Mouse (Mus musculus) MEL-GATA-1-ER (cell line): Measurements from ENCODE around the gene Ccdc12.

Source experiments
- DNase-seq: peaks from one replicate; pipeline ENCODE4 v3.0.0-alpha.2; 2012; ENCODE audit warnings: low read depth; ENCODE audit errors: extremely low read depth

Gene Ccdc12

DNA sequence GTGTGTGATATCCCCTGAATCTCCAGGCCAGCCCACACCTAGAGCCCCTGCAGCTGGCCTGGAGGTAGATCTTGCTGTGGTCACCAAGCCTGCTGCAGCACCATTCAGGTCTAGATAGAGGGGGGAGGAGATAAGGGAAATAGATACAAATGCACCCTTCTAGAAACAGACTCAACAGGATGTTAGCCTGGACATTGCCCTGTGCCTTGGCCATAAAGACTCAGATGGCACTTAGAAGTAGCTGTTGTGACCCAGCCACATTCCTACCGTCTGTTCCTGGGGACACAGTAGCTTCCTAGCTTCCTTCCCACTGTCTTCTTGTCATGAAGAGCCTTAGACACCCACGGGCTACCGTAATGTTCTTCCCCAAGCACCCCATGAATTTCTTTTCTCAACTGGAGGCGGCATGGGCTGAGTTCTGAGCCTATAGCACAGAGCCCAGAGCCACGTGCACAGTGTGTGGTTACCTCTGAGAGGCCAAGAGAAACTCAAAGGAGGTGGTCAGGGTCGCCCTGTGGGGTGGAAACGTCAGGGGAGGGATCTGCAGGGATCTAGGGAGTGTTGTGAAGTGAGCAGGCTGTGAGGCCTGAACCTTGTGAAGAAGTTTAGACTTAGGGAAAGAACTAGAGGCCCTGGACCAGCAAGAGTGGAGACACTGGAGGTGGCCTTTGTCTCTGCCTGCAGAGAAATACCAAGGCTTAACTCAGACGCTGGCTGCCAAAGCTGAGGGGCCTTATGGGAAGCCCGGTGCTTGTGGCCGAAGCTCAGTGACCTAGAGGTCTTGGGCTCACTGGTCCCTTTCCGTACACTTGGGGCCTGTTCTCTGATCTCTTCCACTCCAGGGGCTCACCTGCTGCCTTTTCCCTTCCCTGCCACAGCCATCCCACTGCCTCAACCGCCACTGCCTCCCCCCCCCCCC is 45.1 kb downstream of the Ccdc12 start:
- no peak for DNase-seq

DNA sequence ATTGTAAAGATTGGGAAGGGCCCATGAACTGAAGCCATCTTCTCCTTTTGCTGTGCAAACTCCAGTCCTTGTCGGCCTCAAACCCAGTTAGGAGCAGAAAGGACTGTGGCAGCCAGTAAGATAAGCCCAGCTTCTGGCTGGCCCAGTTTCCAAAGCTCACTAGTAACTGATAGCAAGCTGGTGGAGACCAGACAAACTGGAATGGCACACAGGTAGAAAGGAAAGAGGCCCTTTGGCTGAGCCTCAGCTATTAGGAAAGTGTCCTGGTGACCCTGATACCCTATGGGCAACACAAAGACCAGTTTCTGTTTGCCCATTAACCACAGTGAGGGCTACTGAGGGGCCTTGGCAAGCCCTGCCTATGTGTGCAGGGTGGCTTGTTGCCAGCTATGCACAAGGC is 46.5 kb downstream of the Ccdc12 start:
- DNase-seq = no peak

DNA sequence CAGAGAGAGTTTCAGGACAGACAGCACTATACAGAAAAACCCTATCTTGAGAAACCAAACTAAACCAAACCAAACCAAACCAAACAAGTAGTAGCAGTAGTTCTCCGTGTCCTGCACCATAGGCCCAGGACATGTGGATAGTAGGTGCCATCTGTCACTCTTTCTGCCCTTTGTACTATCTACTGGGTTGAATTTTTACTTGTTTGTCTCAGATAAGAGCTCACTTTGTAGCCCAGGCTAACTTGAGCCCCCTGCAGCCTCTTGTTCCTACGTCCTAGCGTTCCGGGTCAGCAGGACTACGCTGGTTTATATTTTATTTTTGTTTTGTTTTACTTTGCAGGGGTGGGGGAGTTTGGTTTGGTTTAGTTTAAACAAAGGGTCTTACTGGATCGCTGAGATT is 47.6 kb downstream of the Ccdc12 start:
- no peak for DNase-seq

DNA sequence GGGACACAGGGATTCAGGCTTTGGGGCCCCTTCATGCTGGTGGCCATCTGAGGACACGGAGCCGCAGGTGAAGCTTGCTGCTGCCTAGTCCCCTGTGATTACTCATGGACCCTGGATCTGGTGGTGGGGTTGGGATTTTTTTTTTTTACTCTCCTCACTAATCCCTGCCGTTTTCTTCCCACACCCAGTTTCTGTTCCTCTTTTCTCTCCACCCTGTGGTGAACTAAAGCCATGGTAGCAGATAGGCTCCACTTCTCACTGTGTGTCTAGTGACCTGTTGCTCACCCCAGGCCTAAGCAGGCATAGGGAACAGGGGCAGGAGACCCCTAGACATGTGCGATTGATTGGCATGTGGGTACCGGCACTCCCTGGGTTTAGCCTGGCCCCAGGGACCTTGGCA is 50.5 kb downstream of the Ccdc12 start:
- DNase-seq = peak; percentile 36

DNA sequence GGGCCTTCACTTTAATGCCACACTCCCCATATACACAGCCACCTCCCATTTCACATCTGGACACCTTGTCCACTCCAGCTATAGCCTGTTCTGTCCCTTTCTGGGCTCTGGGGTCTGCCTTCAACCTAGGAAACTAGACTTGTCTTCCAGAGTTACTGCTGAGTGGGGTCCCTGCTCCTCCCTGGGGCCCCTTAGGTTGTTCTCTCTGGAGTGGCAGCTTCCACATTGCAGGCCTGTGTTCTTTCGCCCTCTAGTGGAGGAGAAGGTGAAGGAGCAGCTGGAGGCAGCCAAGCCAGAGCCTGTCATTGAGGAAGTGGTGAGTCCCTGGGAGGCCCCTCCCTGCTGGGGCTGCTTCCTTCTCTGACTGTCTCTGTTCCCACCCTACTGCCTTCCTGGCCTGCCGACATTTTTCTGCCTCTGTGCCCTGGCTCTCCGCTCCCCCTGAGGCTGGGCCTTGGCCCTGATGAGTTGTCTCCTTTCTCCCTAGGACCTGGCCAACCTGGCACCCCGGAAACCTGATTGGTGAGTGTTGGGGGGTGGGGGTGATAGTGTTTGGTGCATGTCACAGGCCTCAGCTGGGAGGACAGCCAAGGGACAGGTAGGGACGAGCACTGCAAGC is 53.4 kb downstream of the Ccdc12 start:
- peak; percentile 70 for DNase-seq

DNA sequence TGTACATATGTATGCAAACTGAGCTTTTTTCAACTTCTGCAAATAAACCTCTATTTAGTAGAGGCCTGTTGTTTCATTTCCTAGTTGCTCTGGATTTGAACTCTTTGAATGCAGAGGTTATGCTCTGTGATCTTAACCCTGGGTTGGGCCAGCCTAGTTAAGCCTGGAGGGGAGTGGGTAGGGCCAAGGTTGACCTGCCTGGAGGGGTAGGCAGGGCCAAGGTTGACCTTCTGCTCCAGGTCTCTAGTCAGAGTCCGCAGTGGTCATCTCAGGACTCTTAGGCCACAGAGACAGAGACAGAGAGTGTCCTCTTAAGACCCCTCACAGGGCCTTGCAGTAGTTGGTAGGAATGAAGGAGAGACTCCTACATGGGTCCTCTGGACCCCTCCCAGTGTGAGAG is 55.2 kb downstream of the Ccdc12 start:
- DNase-seq = no peak

DNA sequence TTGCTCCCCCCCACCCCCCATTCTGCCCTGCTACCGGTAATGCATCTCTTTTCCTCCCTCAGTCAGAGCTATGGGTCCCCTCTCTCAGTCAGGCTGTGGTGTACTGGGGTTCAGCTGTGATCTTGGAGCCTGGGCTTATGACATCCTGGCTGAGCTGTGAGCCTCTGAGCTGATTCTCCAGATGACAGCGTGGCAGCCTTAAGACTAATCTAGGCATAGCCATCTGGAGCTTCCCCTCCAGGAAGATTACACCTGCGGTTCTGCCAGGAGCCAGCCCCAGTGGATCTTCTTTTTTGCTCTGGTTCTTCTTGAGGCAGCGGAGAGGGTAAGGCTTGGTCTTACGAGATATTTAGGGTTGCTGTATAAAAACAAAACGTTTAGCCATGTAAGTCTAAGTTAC is 55.7 kb downstream of the Ccdc12 start:
- no peak for DNase-seq

DNA sequence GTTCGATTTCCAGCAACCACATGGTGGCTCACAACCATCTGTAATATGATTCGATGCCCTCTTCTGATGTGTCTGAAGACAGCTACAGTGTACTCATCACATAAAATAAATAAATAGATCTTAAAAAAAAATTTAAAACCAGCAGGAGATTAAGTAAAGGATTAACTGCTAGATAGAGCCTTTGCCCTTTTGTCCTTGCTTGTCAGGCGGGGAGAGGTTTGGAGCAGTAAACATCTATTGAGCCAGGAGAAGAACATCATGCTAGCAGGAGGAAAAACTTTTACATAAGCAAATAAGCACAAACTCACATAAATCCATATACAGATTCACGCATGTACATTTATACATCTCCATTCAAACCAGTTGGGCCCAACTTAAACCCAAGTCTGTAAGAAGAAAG is 56.2 kb downstream of the Ccdc12 start:
- no peak for DNase-seq

DNA sequence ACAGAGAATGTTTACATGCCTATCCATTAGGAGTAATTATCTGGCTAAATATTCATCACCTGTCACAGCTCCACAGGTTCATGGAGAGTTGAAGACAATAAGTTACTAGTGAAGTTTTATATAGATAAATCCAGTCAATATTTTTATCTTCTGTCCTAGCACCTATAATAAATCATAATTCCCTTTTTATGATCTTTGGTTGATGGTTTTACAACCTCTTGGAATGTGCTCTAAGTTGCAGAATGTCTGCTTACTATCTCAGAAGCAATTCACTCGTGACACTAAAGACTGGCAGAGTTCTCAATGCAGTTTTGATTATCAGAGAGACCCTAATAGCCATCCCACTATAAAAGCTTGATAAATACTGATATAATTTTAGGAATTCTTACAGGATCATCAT is 57.1 kb downstream of the Ccdc12 start:
- DNase-seq = no peak

DNA sequence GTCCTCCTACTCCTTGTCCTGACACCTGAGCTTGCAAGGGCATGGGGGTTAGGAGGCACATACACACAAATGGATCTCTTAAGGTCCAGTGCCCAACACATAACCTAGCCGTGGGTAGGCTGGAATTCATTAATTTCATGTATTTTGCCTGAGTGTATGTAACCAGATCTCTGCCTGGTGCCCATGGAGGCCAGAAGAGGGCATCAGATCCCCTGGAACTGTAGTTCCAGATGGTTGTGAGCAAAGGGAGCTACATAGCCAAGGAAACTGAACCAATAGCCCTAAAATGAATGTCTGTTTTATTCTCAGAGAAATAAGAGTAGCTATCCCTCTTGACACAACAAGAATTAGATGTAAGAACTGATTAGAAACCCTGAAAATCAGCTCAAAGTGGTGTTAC is 59.1 kb downstream of the Ccdc12 start:
- no peak for DNase-seq

DNA sequence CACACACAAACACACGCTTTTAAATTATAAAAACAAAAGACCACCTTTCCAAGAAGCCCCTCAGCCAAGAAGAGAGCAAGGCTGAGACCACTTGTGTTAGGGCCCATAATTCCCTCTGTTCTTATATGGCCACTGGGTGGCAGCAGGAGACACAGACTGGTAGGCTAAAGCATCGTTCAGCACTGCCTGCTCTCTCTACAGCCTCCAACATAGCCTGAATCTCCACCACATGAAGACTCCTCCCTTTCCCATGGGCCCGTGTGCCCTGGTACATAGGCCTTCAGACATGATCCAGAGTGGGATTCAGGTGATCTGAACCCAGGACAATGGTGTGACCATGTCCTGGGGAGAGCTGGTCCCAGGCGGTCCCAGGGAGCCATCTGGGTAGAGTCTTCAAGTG is 60.5 kb downstream of the Ccdc12 start:
- no peak for DNase-seq

DNA sequence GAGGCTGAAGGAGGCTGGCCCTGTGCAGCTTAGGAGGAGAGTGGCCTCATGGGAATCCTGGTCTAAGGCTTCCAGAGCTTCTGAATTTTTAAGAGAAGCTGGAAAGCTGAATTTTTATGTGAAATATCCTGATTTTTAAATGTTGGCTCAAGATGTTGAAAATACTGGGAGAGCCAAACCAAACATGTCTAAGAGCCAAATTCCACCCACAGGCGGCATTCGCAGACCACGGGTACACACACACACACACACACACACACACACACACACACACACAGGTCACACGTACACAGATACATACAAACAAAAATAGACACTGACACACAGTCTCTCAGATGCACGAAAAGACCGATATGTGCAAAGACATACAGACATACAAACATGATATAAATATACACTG is 61.8 kb downstream of the Ccdc12 start:
- DNase-seq = no peak

DNA sequence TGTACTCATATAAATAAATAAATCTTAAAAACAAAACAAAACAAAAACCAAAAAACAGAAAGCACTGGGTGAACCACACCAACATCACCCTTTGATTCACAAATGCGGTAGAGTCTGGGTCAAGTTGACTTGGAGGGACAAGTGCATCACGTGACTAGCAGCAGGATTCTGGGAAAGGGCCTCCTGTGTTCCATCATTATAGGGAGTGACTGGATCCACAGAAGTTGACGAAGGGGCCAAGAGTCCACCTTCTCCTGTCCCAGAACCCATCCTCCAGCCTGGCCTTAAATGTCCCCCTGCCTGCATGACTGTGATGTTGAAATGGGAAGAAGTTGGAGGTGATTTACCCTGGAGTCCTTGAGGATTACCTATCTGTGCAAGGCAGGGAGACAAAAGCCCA is 62.5 kb downstream of the Ccdc12 start:
- no peak for DNase-seq

DNA sequence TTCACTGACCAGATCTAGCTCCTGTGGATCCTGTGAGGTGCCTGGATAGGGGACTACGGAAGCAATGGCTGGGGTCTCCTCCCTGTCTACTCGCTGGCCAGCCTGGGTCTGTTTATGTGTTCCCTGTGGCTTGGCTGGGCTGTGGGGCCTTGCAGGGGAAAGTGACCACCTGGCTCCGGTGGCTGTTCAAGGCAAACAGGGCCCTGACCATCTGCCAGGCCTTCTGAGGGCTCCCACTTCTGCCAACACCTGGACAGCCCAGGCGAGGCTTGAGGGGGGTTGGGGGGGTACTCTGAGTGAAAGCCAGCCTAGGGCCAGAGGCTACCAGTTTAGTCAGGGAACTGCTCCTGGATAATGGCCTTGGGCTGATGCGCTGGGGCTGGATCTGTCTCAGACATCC is 63.7 kb downstream of the Ccdc12 start:
- DNase-seq = no peak

DNA sequence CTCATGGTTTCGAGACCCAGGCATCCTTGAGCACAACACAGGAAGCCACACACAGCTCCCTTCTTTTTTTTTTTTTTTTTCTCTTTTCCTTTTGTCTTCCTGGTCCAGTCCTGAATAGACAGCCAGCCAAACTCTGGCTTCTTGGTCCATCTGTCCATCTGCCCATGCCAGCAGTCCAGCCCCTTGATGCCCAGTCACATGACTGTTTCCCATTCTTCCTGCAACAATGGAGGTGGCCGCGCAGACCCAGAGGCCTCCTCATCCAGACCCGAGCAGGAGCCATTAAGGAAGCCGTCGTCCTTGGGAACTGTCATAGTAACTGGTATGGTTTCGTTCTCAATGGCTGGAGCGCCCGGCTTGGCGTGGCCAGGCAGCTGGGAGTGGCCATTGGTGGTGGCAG is 65.8 kb downstream of the Ccdc12 start:
- no peak for DNase-seq

DNA sequence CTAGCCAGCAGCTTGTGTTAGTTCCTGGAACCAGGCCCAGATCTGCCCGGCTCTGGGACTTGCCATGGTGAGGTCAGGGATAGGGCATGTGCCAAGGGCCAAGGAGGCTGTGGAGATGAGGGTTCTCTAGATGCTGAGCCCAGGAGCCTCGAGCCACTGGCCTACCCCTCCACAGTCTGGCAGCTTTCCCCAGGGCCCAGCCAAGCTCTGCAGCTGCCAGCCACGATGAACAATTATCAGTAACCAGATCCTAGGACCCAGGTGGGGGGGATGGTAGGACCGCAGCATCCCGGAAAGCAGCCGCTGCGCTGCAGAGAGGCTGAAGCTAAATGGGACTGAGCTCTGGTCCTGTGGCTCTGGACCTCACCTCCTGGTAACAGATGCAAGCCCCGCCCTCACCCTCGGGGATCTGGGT is 69.4 kb downstream of the Ccdc12 start:
- DNase-seq = no peak

DNA sequence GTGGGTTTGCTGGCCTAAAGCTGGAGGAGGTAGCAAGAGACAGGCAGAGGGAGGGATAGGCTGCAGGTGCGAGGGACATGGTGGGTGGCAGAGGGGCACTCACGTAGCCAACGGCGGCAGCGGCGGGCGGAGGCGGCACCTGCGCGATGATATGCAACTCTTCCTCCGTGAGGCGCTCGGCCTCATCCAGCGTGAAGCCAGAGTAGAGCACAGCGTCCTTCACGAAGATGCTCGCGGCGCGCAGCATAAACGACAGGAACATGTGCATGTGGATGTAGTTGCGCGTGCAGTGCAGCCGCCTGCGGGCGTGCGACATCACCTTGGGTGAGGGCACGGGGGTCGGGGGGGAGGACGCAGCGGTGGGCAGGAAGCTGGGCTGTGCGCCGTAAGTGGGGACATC is 70.6 kb downstream of the Ccdc12 start:
- DNase-seq = no peak

DNA sequence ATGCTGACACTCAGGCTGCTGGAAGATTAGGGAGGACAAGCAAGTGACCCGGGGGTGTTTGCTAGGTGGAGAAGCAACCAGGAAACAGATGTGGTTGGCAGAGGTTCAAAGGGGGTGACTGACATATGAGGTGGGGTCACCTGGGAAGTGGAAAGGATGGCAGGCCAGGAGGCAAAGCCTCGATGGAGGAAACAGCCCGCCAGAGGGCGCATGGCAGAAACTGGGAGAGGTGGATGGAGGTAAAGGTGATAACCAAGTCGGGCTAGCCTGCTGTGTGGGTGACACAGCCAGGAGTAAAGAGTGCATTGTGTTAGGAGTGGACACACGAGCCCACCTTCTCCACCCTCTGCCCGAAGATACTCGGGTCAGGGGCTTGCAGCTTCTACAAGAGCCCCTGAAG is 73.5 kb downstream of the Ccdc12 start:
- no peak for DNase-seq

DNA sequence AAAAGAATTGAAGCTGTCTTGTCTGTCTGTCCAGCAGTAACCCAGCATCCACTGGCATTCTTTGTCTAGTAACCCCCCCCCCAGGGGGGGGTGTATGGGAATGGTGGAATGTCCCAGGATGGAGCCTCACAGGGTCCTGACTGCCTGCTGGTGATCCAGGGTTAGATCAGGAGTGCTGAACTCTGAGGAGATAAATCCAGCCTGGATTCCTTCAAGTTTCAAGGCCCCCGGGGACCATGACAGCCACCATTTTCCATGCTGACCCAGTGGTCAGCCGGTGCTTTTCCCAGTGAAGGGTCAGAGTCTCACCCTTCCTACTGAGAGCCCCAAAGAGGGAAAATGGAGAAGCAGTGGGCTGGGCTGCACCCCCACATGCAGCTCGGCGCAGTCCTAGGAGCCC is 75.6 kb downstream of the Ccdc12 start:
- DNase-seq = no peak

DNA sequence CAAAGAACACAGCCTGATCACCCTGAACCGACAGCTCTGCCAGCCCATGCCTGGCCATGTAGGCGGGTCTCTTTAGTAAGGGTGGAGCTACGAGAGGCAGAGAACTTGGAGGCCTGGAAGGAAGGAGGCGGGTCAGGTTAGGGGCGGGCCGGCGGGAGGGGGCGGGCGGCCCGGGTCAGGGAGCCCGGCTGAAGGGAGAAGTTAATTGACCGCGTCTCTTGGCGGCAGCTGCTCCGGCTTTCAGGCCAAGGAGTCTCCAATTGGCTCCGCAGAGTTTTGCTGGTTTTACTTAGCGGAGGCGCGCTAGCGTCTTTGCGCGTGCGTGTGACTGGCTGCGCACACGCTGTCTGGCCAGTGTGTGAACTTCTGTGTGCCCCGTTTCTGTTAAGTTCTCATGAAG is 76.3 kb downstream of the Ccdc12 start:
- DNase-seq = peak; percentile 79

DNA sequence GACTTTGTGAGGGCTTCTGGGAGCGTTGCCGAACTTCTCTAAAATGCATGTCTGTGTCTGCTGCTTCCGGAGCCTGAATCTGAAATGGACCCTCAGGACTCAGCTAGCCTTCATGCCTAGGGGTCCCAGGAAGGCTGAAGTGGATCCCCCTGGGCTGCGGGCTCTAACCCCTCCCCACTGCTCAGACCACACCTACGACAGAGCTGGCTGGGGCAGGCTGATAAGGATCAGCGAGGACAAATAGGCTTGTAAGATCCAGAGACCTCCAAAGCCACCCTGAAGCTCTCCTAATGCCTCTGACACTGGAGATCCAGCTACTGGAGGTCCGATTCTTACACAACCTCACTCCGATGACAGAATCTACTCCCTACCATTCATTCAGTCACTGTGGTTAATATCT is 76.8 kb downstream of the Ccdc12 start:
- DNase-seq = no peak

DNA sequence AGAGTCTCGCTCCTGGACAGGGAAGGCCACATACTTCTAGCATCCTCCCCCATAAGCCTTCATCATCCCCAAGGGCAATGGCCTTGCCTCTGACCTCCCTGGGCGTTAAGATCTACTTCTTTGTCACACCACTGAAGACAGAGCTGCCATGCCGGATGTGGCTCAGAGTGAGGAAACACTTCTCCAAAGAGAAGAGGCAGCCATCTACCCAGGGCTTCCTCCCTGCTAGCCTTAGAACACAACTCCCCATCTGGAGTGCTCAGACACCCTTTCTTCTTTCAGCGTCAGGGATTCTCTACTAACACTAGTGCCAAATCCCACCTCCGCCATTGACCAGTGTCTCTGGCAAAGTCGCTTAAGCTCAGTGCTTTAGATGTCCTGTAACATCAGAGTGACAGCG is 77.9 kb downstream of the Ccdc12 start:
- no peak for DNase-seq

DNA sequence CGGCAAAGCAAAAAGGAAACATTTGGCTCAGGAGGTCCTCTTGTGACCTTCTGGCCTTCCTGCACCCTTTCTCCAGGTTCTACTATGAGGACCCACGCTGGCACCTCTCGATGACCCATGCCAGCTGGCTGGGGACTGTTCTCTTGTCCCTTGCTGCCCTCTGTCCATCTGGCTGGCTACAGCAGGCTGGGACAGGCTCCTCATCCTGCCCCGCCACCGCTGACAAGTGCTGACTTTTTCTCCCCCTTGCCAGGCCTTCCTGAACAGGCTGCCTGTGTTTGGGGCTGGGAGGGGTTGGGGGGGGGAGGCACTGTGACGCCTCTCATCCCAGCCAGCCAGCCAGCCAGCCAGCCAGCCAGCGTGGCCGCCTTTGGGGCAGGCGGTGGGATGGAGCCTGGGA is 80.1 kb downstream of the Ccdc12 start:
- DNase-seq = no peak
